In genomic region chr8:57489366-57489765, GRCm38 (mm10) we compare ENCODE assay signal across 19 mouse cellular contexts. TPM values are rescaled to one million over a fixed set of nuclear protein-coding genes. Genes with fewer than 3 reads are reported as not detected.
A peak's percentile ranks its signal among the peaks of the same experiment; 100 is the strongest.
DNase-seq lines count a peak whose midpoint lies in the region; ATAC-seq and TF ChIP-seq lines count a peak whose summit lies in the region.
"Had no signal": no experiment of that assay in that cellular context is flagged by ENCODE, and none has a peak within 500 bp of the region (broad histone marks: within the 10 kb centered on the region; RNA-seq: fewer than 3 reads in every experiment).

No protein-coding gene starts in this region.

- H3K9ac ChIP-seq in heart, postnatal 0 days (replicated peaks; ENCODE audit: low read depth, low read length), result no peak overlapping the region
- H3K9ac ChIP-seq in liver, embryonic 16.5 days (ENCODE audit: low read depth, low read length), result no peak overlapping the region
- H3K9ac ChIP-seq: embryonic facial prominence, embryonic 12.5 days; forebrain, postnatal 0 days; limb, embryonic 12.5 days; lung, embryonic 15.5 days had no signal

- no peaks in the 10 kb centered on the region for H3K27me3 ChIP-seq in heart, postnatal 0 days (ENCODE audit: control insufficient read depth, insufficient read depth, low read length)
- no peaks in the 10 kb centered on the region for H3K27me3 ChIP-seq in liver, embryonic 16.5 days (ENCODE audit: control insufficient read depth, insufficient read depth, low read depth, low read length)
- H3K27me3 ChIP-seq: embryonic facial prominence, embryonic 12.5 days; limb, embryonic 12.5 days; lung, embryonic 15.5 days had no signal

- H3K4me3 ChIP-seq in heart, postnatal 0 days (ENCODE audit: low read depth, low read length), result no peak overlapping the region
- no peak overlapping the region for H3K4me3 ChIP-seq in liver, embryonic 16.5 days (ENCODE audit: low read depth, low read length)
- H3K4me3 ChIP-seq: layer of hippocampus, adult 2 months had no signal

- no peak for ATAC-seq in heart, postnatal 0 days (ENCODE audit: insufficient read depth, low read depth)
- no peak for ATAC-seq in liver, embryonic 16.5 days (ENCODE audit: low read depth)
- ATAC-seq in megakaryocyte-erythroid progenitor cell, adult 5-6 weeks (replicated peaks; ENCODE audit: low FRiP score, low TSS enrichment, poor library complexity, severe bottlenecking), result no peak
- ATAC-seq: forebrain, postnatal 0 days had no signal

- no peak for TF ChIP-seq EP300 in heart, postnatal 0 days (IDR thresholded peaks at IDR 0.05; ENCODE audit: low read depth)

- 0 out of 2 replicates have a peak, but pooled peaks cover 9% of the 10 kb centered on the region for H3K4me1 ChIP-seq in heart, postnatal 0 days (ENCODE audit: control insufficient read depth, insufficient read depth)
- H3K4me1 ChIP-seq in liver, embryonic 16.5 days (ENCODE audit: control insufficient read depth, low read depth, low read length), result peaks cover 22% of the 10 kb centered on the region

- DNase-seq in cerebellum, adult 9-10 months, result peak; percentile 36
- no peak for DNase-seq in cerebellum, postnatal 25 days
- DNase-seq in heart, postnatal 0 days (ENCODE audit: low spot score), result no peak
- DNase-seq in heart, postnatal 25 days (ENCODE audit: low spot score), result no peak
- peak; percentile 37 for DNase-seq in A20 (ENCODE audit: low read depth, low spot score)
- no peak for DNase-seq in layer of hippocampus, adult 9-10 months (ENCODE audit: low spot score)
- DNase-seq: adrenal gland, adult 2 months; cerebellum, adult 11 months; forebrain, postnatal 0 days had no signal

- H3K4me2 ChIP-seq in heart, postnatal 0 days (ENCODE audit: low read depth, low read length), result no peak overlapping the region
- H3K4me2 ChIP-seq in liver, embryonic 16.5 days (ENCODE audit: low read depth, low read length), result no peak overlapping the region

- no peaks in the 10 kb centered on the region for H3K36me3 ChIP-seq in heart, postnatal 0 days (replicated peaks; ENCODE audit: control insufficient read depth, insufficient read depth, low read length)
- H3K36me3 ChIP-seq in liver, embryonic 16.5 days (ENCODE audit: control insufficient read depth, insufficient read depth), result no peaks in the 10 kb centered on the region
- H3K36me3 ChIP-seq: embryonic facial prominence, embryonic 12.5 days; limb, embryonic 12.5 days; lung, embryonic 15.5 days had no signal

- peak overlapping the region; percentile 91 for H3K27ac ChIP-seq in heart, postnatal 0 days (ENCODE audit: low read depth)
- H3K27ac ChIP-seq in liver, embryonic 16.5 days (ENCODE audit: low read length), result peak overlapping the region; percentile 29; the same call in 1 of the 2 replicates
- H3K27ac ChIP-seq: embryonic facial prominence, embryonic 12.5 days; layer of hippocampus, adult 2 months; limb, embryonic 12.5 days; lung, embryonic 15.5 days had no signal

- intact Hi-C loops in heart, postnatal 25 days (cut with DNase I), result loop anchor here (2.0 to 5.0 kb wide), 4 partner anchors 21 to 163 kb away; partner anchors contain the start of genes Galnt7 and Hmgb2

- WGBS in heart, postnatal 0 days, result 97% methylated on average over 1 of the region's 1 CpGs
- 88% methylated on average over 1 of the region's 1 CpGs for WGBS in liver, embryonic 16.5 days (ENCODE audit: insufficient replicate concordance)

- no peaks in the 10 kb centered on the region for H3K9me3 ChIP-seq in heart, postnatal 0 days (replicated peaks; ENCODE audit: control insufficient read depth, low read length)
- H3K9me3 ChIP-seq in liver, embryonic 16.5 days (replicated peaks; ENCODE audit: control insufficient read depth, low read length), result no peaks in the 10 kb centered on the region
- H3K9me3 ChIP-seq: embryonic facial prominence, embryonic 12.5 days; limb, embryonic 12.5 days; lung, embryonic 15.5 days had no signal

- TF ChIP-seq CTCF in heart, postnatal 0 days (IDR thresholded peaks at IDR 0.05; ENCODE audit: low read depth), result no peak

RNA-seq across cellular contexts. Expression of gene Sap30, which starts 1.7 kb away (rescaled TPM):
- total RNA-seq in heart, postnatal 0 days (2014; rRNA removed; ENCODE audit: low replicate concordance), result 57.2 and 106 TPM in 2 replicates
- 36.7 and 37.7 TPM in 2 replicates for polyA plus RNA-seq in heart, postnatal 0 days (2015; fragmentation: Nextera tagmentation; extraction: Ambion mirVana)
- 10 to 100 TPM; 13.9 to 16.1 TPM for total RNA-seq in heart, postnatal 25 days (2021)
- 9.6 and 10.8 TPM in 2 replicates for polyA plus RNA-seq in liver, embryonic 16.5 days (2015; fragmentation: Nextera tagmentation; extraction: Ambion mirVana)
- 18.0 and 22.8 TPM in 2 replicates for total RNA-seq in megakaryocyte-erythroid progenitor cell, adult 5-6 weeks (2014; fragmentation: Nextera tagmentation)
- total RNA-seq in megakaryocyte-erythroid progenitor cell, adult 5-6 weeks (2017), result 83.8 and 89.2 TPM in 2 replicates

RNA-seq across cellular contexts. Expression of gene Hmgb2, which starts 22.3 kb away (rescaled TPM):
- total RNA-seq in heart, postnatal 0 days (2014; rRNA removed; ENCODE audit: low replicate concordance), result 22.1 and 25.6 TPM in 2 replicates
- polyA plus RNA-seq in heart, postnatal 0 days (2015; fragmentation: Nextera tagmentation; extraction: Ambion mirVana), result 123 and 145 TPM in 2 replicates
- 10 to 100 TPM; 18.2 to 19.2 TPM for total RNA-seq in heart, postnatal 25 days (2021)
- polyA plus RNA-seq in liver, embryonic 16.5 days (2015; fragmentation: Nextera tagmentation; extraction: Ambion mirVana), result 226 and 279 TPM in 2 replicates
- 452 and 588 TPM in 2 replicates for total RNA-seq in megakaryocyte-erythroid progenitor cell, adult 5-6 weeks (2014; fragmentation: Nextera tagmentation)
- 396 and 475 TPM in 2 replicates for total RNA-seq in megakaryocyte-erythroid progenitor cell, adult 5-6 weeks (2017)

RNA-seq across cellular contexts. Expression of gene Scrg1, which starts 33.6 kb away (rescaled TPM):
- total RNA-seq in heart, postnatal 0 days (2014; rRNA removed; ENCODE audit: low replicate concordance), result not detected in 2 replicates
- 0.40 and 0.47 TPM in 2 replicates for polyA plus RNA-seq in heart, postnatal 0 days (2015; fragmentation: Nextera tagmentation; extraction: Ambion mirVana)
- total RNA-seq in heart, postnatal 25 days (2021), result not detected
- polyA plus RNA-seq in liver, embryonic 16.5 days (2015; fragmentation: Nextera tagmentation; extraction: Ambion mirVana), result 0.54 TPM in 1 of 2 replicates, not detected in the other
- not detected in 2 replicates for total RNA-seq in megakaryocyte-erythroid progenitor cell, adult 5-6 weeks (2014; fragmentation: Nextera tagmentation)
- not detected in 2 replicates for total RNA-seq in megakaryocyte-erythroid progenitor cell, adult 5-6 weeks (2017)
- total RNA-seq: gastrocnemius, adult 8-10 months; hematopoietic stem cell, adult 5-6 weeks had no signal
- polyA plus RNA-seq: adrenal gland, adult 2 months; kidney, embryonic 16.5 days; thymus, postnatal 0 days had no signal

Comparison
In these comparisons a context has a peak if more than half of its experiments do, and no peak if none do; other contexts are left out.
1. DNase-seq: peak in cerebellum, adult 9-10 months (single experiment) and A20 (single experiment); none in cerebellum, postnatal 25 days (0 of 2), heart, postnatal 0 days (single experiment), heart, postnatal 25 days (single experiment) and layer of hippocampus, adult 9-10 months (single experiment).
2. RNA of gene Hmgb2, which starts 22.3 kb away (total RNA-seq): 396 to 588 TPM in megakaryocyte-erythroid progenitor cell, adult 5-6 weeks; 22.1 to 25.6 TPM in heart, postnatal 0 days and 18.2 to 19.2 TPM in heart, postnatal 25 days; every median in the first group is over 10 times any median in the second.